Mouse (Mus musculus) A20 (cell line): Measurements from ENCODE around the gene Utrn.

Source experiments
- DNase-seq: peaks from one replicate; pipeline ENCODE4 v3.0.0-alpha.2; 2011; ENCODE audit warnings: low read depth, low spot score

Utrn gene

DNA sequence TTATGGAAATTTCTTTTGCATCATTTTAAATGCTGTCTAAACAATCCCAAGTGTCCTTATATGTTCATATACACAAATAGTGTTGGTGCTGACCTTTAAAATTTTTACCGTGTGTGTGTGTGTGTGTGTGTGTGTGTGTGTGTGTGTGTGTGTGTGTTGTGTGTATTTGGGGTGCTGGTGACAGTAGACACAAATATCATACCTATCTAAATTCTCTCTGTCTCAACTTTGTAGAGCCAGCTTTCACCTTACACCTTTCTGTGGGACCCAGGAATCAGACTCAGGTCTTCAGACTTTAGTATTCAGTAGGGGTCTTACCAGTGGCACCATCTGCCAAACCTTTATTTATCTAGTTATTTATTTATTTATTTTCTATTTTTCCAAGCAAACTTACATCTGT, 681 bp upstream of the Utrn start:
- no peak for DNase-seq

DNA sequence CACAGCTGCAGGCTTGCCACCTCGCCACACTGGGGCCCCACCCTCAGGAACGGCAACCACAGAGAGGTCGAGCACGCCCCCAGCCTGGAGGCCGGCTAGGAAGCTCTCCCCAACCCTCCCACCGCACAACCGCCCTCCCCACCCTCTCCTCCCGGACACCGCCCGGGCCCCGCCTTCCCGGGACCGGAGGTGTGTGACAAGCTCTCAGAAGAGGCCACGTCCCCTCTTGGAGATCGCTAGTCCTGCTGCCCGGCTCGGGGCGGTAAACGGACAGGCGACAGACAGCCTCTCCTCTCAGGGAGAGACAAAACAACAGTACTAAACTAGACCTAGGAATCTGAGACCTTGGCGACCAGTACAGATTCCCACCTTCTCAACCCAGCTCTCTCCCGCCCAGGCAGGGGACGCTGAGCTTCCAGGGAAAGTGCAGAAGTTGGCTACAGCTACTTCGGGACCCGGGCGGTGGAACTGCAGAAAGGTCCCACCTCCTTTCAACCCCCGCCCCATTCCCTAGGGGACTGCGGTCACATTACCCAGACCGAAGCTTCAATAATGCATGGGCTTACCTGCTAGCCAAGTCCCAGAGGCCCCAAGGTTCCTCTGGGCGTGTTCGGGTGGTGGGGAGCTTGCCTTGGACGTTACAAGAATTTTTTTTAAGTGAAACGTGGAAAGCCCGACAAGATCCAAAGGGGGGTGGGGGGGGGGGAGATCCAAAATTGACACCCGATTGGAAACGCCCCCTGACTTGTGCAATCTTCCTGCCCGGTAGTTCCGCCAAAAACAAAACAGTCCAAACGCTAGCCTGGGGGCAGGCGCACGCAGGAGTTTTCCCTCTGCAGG, 756 bp downstream of the Utrn start:
- DNase-seq, result peak; percentile 84

DNA sequence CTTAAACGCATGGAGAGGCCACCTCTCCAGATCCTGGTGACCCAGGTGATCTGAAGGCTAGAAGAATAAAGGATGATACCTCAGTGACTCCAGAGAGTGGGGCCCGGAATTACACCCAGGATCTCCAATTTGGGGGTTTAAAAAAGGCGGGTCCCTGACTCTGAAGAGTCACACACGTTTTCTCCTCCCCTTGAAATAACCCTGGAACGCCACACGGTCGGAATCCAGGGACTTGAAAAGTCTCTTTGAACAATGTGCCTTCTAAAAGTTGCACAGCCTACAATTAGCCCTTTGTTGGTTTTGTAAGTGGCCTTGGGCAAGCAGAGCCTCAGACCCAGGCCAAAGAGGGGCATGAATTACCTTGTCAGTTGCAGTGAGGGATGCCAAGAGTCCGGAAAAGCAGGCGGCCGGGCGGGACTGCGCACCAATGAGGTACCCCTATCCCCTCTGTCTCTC, 1.4 kb downstream of the Utrn start:
- DNase-seq, result no peak

DNA sequence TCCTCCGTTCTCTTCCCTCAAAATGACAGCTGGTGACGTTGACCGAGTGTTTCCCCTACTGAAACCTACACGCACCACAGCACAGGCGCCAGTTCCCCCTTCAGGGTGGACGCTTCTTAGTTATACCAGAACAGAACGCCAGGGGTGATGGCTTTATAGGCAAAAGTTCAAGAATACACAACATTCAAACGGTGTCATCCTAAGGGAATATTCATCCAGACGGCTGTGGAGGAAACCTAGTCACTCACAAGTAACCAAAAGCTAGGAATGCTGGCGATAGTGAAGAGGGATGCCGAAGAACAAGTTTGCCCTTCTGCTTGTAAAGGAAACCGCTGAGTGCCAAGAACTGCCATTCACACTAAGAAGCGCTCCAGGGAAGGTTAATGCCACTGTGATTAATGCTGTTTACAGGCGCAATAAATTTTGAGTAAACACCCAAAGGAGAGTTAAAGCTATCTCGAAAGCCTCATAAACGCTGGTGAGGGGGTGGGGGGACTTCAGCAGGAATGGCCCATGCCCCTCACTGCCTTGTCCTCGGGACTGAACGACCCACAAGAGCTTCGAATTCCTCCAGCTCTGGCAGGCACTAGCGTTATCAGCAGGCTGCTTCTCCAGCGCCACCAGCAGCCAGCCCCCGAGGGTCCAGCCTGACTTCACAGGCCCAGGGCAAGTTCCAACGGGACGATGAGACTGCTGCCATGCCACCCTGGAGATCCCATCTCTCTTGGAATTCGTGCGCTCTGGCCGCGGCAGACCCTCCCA, 2.0 kb downstream of the Utrn start:
- peak; percentile 88 for DNase-seq

DNA sequence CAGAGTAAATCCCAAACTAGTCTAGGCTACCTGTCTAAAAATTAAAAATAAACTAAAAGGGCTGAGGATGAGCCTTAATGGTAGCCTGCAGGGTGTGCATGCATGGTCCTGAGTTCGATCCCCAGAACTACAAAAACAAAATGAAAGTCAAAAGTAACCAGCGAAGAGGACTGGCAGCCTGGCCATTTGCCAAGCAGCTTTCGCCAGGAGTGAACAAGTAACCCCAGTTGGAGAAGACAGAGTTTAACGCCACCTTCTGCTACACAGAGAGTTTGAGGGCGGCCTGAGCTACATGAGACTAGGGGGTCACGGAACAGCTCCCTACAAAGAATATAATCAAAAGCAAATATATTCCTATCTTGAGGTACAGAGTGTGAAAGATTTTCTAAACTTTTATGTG, 4.0 kb downstream of the Utrn start:
- no peak for DNase-seq

DNA sequence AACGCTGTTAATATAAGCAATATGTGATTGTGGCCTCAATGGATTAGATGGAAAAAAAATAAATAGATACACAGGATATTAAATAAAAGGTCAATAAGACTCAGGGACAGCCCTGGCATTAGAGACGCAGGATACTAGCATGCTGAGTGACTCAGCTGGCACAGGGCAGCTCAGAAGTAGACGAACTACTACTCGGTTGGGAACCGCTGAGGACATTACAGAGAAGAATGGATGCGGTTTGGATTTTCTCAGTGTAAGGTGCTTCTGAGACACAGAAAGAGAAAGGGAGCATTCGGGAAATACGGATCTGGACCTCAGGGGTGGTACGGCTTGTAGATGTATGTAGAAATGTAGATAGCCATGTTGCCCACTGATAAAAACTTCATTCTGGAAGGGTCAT, 5.6 kb downstream of the Utrn start:
- DNase-seq, result no peak

DNA sequence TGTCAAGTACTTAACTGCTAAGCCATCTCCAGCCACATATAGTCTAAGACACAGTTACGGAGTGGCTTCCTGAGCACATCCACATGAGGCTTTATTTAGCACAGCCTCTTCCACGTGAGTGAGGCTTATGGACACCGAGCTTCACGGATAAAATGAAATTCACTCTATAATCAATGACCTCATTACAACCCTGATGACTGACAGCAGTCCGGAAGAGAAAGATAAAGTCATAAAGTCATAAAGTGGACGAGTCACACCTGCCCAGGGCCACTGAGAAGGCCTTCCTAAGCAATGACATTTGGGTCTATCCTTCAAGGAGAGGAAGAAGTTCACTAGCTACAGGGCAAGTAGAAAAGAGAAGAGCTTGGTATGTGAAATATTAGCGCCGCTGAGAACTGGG, 7.1 kb downstream of the Utrn start:
- no peak for DNase-seq

DNA sequence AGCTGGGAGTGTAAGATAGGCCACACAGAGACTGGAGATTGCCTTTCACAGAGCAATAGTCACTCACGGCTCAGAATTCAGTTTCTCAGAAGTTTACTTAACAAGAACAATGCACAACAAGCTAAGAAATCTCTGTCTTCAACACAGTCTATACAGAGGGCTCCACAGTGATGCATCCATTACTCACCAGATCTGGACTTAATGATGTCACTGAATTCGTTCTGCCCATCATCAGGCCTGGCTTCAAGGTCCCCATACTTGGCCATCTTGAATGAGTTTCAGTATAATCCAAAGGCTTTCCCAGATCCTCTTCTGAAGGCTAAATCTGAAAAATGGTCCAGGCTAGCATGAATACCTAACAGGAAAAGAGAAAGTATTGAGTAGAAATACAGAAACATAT, 7.8 kb downstream of the Utrn start:
- DNase-seq, result no peak

DNA sequence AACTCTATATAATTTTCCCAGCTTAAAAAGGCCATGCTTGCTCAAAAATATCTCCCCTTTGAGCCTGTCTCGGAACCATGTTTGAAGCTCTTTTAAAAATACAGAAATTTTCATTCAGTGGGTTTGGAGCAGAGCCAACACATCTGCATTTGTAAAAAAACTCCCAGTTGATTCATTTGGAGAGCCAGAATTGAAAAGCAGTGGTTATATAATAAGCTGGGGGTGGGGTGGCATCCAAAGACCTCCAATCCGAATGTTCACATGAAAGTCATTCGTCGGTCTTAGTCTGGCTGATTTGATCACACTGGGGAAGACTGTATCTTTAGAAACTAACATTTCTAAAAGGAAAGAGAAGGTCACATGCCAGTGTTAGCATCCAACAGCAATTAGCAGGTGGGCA, 8.4 kb downstream of the Utrn start:
- no peak for DNase-seq

DNA sequence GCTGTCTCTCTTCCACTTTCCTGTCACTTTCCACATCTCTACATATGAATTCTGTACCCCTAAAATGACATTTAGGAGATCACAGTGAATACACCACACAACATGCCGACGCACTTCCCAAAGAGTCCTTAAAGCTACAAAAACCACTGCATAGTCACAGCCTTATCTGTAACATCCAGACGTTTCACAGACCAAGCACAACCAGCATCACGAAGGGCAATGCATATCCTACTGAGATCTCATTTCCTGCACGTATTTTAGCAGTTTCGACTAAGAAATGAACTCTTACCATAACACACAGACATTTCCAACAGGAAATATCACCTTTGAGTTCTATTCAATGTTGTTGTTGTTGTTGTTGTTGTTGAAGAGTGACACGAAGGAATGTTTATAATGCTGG, 8.8 kb downstream of the Utrn start:
- no peak for DNase-seq

DNA sequence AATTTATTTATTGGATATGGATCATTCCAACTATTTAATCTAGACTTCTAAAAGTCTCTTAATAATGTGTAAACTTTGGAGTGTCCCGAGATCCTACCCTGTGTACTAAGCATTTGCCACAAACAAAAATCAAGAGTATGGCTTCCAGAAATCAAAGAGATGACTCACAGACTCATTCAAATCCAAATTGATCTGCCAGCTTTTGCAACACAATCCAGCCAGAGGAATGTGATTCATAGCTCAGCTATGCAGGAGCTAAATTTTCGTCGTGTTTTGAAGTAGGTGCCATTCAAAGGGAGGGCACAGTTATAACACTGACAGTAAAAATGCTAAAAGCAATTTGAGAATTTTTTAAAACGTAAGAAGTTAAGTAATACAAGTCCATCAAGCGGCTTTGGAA, 11.1 kb downstream of the Utrn start:
- no peak for DNase-seq

DNA sequence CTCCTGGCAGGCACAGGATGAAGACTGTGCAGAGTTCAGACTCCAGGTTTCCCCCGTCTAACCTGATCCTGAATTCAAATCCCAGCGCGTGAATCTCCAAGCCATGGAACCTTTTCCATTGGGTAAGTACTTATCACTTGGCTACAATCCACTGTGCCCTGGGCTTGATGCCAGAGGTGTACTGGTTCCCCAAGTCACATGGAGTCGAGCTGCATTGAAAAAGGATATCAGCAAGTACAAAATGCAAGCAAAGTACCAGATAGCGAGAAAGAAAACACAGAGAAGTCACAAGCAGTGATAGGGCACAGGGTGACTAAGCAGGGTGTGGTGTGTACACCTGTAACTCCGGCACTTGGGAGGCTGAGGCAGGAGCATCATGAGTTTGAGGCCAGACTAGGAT, 14.9 kb downstream of the Utrn start:
- DNase-seq, result no peak

DNA sequence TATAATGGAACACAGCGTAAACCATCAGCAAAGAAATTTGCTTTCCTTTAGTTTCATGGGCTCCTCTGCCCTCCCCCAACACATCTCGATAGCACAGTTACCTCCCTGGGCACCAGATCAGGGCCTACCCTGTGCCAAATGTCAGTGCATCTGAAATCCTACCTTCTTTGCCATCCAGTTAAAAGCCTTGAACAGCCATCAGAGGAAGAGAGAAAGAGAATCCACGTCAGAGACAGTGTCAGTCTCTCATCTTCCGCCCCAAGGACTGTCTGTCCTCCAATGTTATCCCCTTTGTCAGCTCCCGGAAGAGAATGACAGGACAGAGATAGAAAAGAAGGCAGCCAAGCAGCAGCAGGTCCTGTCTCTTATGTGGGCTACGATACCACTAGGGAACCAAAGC, 15.4 kb downstream of the Utrn start:
- no peak for DNase-seq

DNA sequence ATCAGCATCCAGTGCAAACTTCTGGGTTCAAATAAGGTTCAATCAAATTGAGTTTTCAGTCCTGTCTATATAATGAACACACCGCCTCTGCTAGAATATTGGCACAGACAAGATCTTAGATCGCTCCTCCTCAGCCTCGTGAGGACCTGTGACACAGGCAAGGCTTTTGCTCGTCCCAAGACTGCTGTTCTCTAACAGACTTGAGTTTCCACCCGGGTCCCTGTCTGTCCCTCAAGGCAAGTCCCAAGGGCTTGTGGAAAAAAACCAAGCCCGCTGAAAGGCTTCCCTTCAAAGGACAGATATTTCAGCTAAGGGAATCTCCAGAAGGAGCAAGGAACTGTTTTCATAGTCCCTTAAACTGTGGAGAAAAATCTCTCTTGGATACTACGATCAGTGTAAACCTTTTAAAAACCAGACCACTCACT, 16.0 kb downstream of the Utrn start:
- DNase-seq, result no peak

DNA sequence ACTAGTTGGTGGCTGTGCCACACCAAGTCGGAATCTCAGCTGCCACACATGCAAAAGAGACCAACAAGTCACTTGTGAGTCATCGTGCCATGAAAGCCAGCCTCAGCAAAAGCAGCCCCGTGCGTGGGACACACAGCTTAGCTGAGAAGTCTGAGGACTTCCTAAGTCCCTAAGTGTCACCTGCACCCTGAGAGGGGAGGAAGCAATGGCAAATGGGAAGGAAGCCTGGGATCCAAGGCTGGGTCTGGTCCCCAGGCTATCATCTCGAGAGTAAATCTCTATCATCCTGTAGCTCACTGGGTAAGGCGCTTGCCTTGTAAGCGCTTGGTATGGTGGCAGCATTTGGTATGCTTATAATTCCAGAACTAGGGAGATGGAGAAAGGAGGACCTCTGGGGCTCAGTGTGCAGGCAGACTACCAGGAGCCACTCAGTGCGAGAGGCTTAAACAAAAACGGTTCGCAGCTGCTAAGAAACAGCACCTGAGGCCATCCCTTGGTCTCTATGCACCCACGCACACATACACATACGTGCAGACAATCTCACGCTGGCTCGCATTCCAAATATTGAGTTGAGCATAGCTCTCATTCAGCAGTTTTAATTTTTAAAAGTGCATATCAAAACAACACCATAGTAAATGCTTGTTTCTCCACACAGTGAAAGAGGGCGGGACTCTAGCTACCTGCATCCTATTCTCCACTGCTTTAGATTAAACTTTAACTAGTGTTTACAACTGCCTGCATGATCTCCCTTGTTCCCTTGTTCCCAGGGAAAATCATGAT, 16.6 kb downstream of the Utrn start:
- no peak for DNase-seq

DNA sequence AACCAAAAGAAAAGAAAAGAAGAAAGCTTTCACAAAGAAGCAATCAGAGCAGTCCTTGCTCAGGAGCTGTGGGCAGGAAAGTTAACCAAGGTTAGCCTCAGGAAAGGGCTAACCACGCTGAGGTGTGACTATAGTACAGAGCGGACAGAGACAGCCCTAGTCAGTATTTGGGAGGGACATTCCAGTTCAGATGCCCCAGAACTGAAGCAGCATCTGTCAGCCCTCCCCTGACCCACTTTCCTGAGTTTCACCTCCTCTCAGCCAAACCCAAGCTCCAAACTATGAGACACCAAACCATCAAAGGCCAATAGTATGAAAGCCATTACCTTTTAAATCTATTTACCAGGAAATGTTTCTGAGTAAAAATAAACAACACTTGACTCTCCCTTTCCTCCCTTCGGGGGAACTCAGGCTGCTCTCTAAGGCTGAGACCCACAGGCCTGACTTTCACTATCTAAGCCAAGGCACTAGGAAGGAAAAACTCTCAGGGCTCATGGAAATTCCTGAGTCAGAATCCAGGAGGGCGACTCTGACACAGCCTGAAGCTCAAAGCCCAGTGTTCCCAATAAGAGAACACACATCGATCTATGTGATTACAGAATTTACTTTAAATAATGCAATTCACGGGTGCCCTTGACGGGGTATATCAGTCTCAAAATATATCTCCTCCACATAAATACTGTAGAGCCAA, 18.2 kb downstream of the Utrn start:
- no peak for DNase-seq

DNA sequence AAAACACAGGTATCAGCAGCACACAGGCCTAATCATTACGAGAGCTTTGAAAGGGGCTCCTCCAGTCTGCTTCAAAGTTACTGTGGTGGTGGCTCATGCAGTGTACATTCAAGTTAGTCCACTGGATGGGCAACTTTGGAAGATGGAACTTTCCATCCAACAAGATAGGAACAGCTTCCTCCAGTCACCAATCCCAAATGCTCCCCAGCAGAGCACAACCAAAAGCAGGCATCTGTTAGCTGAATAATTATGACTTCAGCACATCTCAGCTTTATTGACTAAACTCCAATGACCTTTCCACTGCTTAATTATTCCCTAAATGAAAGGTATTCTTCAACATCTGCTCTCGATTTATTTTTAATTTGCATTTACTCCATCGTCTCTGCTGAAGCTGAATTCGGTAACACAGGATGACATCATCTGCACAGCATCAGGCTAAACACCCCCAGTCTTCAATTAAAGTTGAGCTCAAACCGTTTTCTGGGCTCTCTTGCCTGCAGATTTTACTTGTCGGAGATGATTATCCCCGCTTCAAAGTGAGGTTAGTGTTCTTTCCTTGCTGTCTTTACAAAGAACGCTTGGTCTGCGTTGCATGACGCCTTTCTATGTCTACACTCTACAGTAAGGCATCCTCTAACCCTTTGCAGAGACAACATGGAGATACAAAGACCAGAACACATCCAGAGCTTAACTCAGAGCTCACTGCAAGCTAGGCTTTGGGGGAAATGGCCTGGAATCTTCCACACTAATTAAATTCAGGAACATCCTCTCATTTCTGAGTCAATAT, 20.6 kb downstream of the Utrn start:
- no peak for DNase-seq

DNA sequence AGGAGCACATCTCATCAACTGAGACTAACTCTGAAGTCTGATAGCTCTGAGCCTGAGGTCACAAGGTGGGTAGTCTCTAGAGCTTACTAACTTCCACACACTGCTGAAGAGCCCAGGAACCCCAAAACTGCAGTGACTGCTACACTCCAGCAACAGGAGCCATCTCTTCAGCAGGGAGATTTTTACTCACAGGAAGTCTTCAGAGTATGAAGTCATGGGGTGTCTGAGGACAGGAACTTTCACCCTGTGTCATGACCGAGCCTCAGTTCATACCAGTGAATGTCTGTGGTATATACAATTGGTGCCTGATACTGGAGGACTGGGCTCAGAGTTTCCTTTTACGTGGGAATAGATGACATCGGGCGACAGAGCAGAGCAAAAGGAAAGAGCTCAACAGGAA, 26.6 kb downstream of the Utrn start:
- no peak for DNase-seq

DNA sequence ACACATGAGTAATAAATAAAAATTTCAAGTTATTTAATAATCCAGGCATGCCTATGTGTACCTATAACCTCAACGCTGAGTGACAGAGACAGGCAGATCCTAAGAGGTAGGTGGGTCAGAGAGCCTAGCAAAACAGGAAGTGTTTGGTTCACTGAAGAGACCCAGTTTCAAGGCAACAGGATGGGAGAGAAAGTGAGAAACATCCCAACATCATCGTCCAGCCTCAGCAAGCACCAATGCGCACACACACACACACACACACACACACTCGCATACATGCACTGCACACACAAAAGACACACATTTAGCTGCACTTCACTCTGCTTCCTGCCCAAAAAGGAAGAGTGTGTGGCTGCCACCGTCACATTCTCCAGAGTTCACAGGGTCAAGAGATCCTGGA, 27.7 kb downstream of the Utrn start:
- no peak for DNase-seq

DNA sequence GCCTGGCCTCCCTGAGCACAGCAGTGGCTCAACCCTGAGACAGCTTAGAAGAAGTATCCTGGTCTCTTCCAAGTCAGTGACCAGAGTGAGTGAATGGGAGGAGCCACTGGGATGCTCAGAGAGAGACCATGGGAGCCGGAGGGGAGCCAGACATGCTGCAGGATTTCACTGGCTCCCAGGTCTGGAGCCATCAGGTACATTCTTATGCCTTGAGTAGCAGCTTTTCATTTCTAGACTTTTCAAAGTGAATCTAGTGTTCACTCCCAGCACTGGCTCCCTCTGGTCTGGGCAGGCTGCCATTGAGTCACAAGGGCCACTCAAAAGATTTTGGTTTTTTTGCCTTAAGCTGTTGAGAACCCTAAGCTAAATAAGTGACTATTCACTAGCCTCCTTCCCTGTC, 31.5 kb downstream of the Utrn start:
- no peak for DNase-seq
